Comparison of ENCODE assay signal across 8 mouse cellular contexts in genomic region chr11:50291321-50292165, GRCm38 (mm10). TPM values are rescaled to one million over a fixed set of nuclear protein-coding genes. Genes with fewer than 3 reads are reported as not detected.
DNase-seq lines count a peak whose midpoint lies in the region; ATAC-seq and TF ChIP-seq lines count a peak whose summit lies in the region.

No protein-coding gene starts in this region.

- intact Hi-C loops in heart, adult 2 months (cut with DNase I), result loop anchor here (2.0 kb wide), 3 partner anchors 33 to 87 kb away; partner anchors contain the start of gene Canx

- WGBS in heart, adult 2 months, result under 1% methylated on average over 84 of the region's 85 CpGs
- 0% methylated on average over 84 of the region's 85 CpGs for WGBS in midbrain, embryonic 15.5 days

- H3K27ac ChIP-seq in cortical plate, adult 2 months (ENCODE audit: insufficient read depth, low read length), result peak overlapping the region; percentile 79
- H3K27ac ChIP-seq in heart, adult 2 months, result peak overlapping the region; percentile 98
- peak overlapping the region; percentile 96 for H3K27ac ChIP-seq in midbrain, embryonic 15.5 days
- peak overlapping the region; percentile 88 for H3K27ac ChIP-seq in testis, adult 2 months (ENCODE audit: control insufficient read depth, insufficient read depth, low read depth, low read length)

- peaks cover 3% of the 10 kb centered on the region; the same call in 1 of the 2 replicates for H3K4me1 ChIP-seq in cortical plate, adult 2 months (ENCODE audit: control insufficient read depth, insufficient read depth, low read length)
- H3K4me1 ChIP-seq in heart, adult 2 months (ENCODE audit: control insufficient read depth, insufficient read depth, low read length), result peaks cover 16% of the 10 kb centered on the region
- H3K4me1 ChIP-seq in midbrain, embryonic 15.5 days, result peaks cover 34% of the 10 kb centered on the region
- no peaks in the 10 kb centered on the region; the same call in 1 of the 2 replicates for H3K4me1 ChIP-seq in testis, adult 2 months (ENCODE audit: control insufficient read depth, insufficient read depth, low read length)

- no peak for TF ChIP-seq POLR2A in cortical plate, adult 2 months (IDR thresholded peaks at IDR 0.05; ENCODE audit: extremely low read depth, insufficient read depth, low read length)
- 0 out of 2 replicates have a peak, but pooled peaks have one; percentile 5 for TF ChIP-seq POLR2A in heart, adult 2 months (IDR thresholded peaks at IDR 0.05; ENCODE audit: insufficient read depth, low read depth, low read length)
- TF ChIP-seq POLR2A in testis, adult 2 months (IDR thresholded peaks at IDR 0.05; ENCODE audit: control insufficient read depth, low read depth, low read length), result no peak

- peak overlapping the region; percentile 54 for H3K4me3 ChIP-seq in cortical plate, adult 2 months (ENCODE audit: insufficient read depth, low read length)
- H3K4me3 ChIP-seq in heart, adult 2 months, result peak overlapping the region; percentile 90
- peak overlapping the region; percentile 76 for H3K4me3 ChIP-seq in midbrain, embryonic 15.5 days
- H3K4me3 ChIP-seq in testis, adult 2 months (ENCODE audit: control insufficient read depth, low read depth, low read length), result peak overlapping the region; percentile 93

- peak overlapping the region; percentile 79 for H3K4me2 ChIP-seq in midbrain, embryonic 15.5 days

- TF ChIP-seq EP300 in heart, adult 2 months (IDR thresholded peaks at IDR 0.05; ENCODE audit: insufficient read depth, low read depth, low read length), result no peak

- peaks cover 13% of the 10 kb centered on the region for H3K36me3 ChIP-seq in heart, adult 2 months (ENCODE audit: control insufficient read depth, insufficient read depth, low read length)
- H3K36me3 ChIP-seq in midbrain, embryonic 15.5 days (replicated peaks), result peaks cover 20% of the 10 kb centered on the region
- peaks cover 2% of the 10 kb centered on the region for H3K36me3 ChIP-seq in testis, adult 2 months (ENCODE audit: control insufficient read depth, insufficient read depth, low read length)

- peaks cover 10% of the 10 kb centered on the region for H3K79me2 ChIP-seq in heart, adult 2 months (replicated peaks; ENCODE audit: control insufficient read depth, insufficient read depth, low read length)

- peak; percentile 49 for DNase-seq in urinary bladder, postnatal 14 days (ENCODE audit: low spot score)
- no peak for DNase-seq in urinary bladder, adult 2 months (ENCODE audit: low spot score)
- peak; percentile 74 to 76 for DNase-seq in heart, adult 2 months
- peak; percentile 50 for DNase-seq in kidney, adult 11 months
- peak; percentile 69 for DNase-seq in liver

- no peak for TF ChIP-seq CTCF in cortical plate, adult 2 months (IDR thresholded peaks at IDR 0.05; ENCODE audit: extremely low read depth, insufficient read depth, low read length)
- no peak for TF ChIP-seq CTCF in heart, adult 2 months (IDR thresholded peaks at IDR 0.05)
- no peak for TF ChIP-seq CTCF in testis, adult 2 months (IDR thresholded peaks at IDR 0.05; ENCODE audit: control insufficient read depth, insufficient read depth, insufficient replicate concordance, low read depth, low read length)

- H3K27me3 ChIP-seq in heart, adult 2 months (ENCODE audit: control insufficient read depth, insufficient read depth, low read length), result no peaks in the 10 kb centered on the region
- no peaks in the 10 kb centered on the region for H3K27me3 ChIP-seq in midbrain, embryonic 15.5 days (replicated peaks)
- no peaks in the 10 kb centered on the region for H3K27me3 ChIP-seq in testis, adult 2 months (ENCODE audit: control insufficient read depth, insufficient read depth, low read length)

- peak; percentile 86 for ATAC-seq in midbrain, embryonic 15.5 days (replicated peaks)

- peak overlapping the region; percentile 97 for H3K9ac ChIP-seq in heart, adult 2 months (ENCODE audit: low read depth, low read length)
- peak overlapping the region; percentile 66 for H3K9ac ChIP-seq in midbrain, embryonic 15.5 days

- no peaks in the 10 kb centered on the region for H3K9me3 ChIP-seq in midbrain, embryonic 15.5 days

RNA-seq across cellular contexts. Expression of gene Maml1, which starts 0.6 kb away (rescaled TPM):
- polyA plus RNA-seq in urinary bladder, adult 2 months (2012; rRNA removed), result 12.2 and 15.2 TPM in 2 replicates
- 5.7 and 6.3 TPM in 2 replicates for polyA plus RNA-seq in cortical plate, adult 2 months (2012; rRNA removed)
- total RNA-seq in heart, adult 2 months (2021), result 10 to 100 TPM in 1 of 2 experiments, 1 to 10 TPM in 1; 9.7 to 10.7 TPM
- polyA plus RNA-seq in heart, adult 2 months (2012; rRNA removed), result 6.6 and 7.4 TPM in 2 replicates
- polyA plus RNA-seq in midbrain, embryonic 15.5 days (2015; fragmentation: Nextera tagmentation; extraction: Ambion mirVana), result 3.8 and 4.1 TPM in 2 replicates
- 4.2 TPM in 2 replicates for polyA plus RNA-seq in testis, adult 2 months (2012; rRNA removed)

RNA-seq across cellular contexts. Expression of gene Canx, which starts 33.9 kb away (rescaled TPM):
- polyA plus RNA-seq in urinary bladder, adult 2 months (2012; rRNA removed), result 177 and 247 TPM in 2 replicates
- polyA plus RNA-seq in cortical plate, adult 2 months (2012; rRNA removed), result 229 and 257 TPM in 2 replicates
- 100 to 1,000 TPM; 324 to 369 TPM for total RNA-seq in heart, adult 2 months (2021)
- 64.8 and 153 TPM in 2 replicates for polyA plus RNA-seq in heart, adult 2 months (2012; rRNA removed)
- polyA plus RNA-seq in midbrain, embryonic 15.5 days (2015; fragmentation: Nextera tagmentation; extraction: Ambion mirVana), result 258 and 266 TPM in 2 replicates
- 41.5 and 58.3 TPM in 2 replicates for polyA plus RNA-seq in testis, adult 2 months (2012; rRNA removed)

RNA-seq across cellular contexts. Expression of gene Ltc4s, which starts 53.1 kb away (rescaled TPM):
- polyA plus RNA-seq in urinary bladder, adult 2 months (2012; rRNA removed), result 16.8 and 36.1 TPM in 2 replicates
- 22.5 and 24.2 TPM in 2 replicates for polyA plus RNA-seq in cortical plate, adult 2 months (2012; rRNA removed)
- 1 to 10 TPM; 8.8 to 10.0 TPM for total RNA-seq in heart, adult 2 months (2021)
- 16.2 and 18.1 TPM in 2 replicates for polyA plus RNA-seq in heart, adult 2 months (2012; rRNA removed)
- 1.9 and 2.3 TPM in 2 replicates for polyA plus RNA-seq in midbrain, embryonic 15.5 days (2015; fragmentation: Nextera tagmentation; extraction: Ambion mirVana)
- polyA plus RNA-seq in testis, adult 2 months (2012; rRNA removed), result 11.0 and 15.5 TPM in 2 replicates
